Mouse (Mus musculus) ovary, postnatal 36 days (tissue): ENCODE data around the gene Coq2.

Experiments used
- DNase-seq: peaks from one replicate; pipeline ENCODE4 v3.0.0; 2022; ENCODE audit warnings: low spot score, mixed read lengths

Gene Coq2

DNA sequence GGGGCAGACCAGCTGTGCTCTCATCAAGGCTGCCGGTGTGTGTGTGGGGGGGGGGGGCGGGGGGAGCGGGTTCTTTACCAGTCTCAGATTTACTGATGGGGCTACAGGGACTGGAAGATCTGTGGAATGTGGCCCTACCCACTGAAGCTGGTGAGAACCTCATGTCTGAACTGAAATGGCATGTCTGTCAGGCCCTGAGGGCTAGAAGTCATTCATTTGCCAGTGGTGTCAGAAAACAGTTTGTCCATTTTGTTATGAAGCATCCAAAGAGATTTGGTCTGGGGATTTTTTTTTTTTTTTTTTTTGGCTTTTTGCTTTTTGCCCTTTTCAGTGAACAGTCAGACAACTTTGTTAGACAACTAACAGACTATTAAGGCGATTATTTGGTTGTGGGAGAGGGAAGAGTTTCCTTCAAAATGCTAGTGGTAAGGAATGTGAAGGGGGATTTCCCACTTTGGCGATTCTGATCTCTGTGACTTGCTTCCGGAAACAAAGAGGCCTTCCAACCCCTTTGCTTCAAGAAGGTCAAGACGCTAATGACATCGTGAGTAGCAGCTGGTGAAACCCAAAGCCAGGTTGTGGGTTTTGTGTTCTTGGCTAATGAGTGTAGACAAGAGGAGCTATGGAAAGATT lies 52.9 kb downstream of the Coq2 start:
- DNase-seq: no peak

DNA sequence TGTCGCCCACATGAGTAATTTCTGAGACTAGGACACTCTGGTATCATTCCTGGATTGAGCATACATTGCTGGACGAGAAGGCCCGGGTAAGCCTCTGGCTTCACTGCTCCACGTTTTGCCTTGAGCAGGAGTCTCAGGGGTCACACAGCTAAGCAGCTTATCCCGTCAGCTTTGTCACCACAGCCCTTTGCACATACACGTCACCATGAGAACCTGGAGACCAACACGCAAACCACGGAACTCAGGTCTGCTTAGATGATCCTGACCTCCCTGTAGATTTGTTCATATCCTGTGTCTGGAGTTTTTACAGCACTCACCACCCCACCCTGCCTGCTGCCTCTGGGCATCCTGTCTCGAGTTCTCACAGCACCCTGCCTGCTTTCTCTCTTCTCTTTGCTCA lies 54.0 kb downstream of the Coq2 start:
- no peak for DNase-seq

DNA sequence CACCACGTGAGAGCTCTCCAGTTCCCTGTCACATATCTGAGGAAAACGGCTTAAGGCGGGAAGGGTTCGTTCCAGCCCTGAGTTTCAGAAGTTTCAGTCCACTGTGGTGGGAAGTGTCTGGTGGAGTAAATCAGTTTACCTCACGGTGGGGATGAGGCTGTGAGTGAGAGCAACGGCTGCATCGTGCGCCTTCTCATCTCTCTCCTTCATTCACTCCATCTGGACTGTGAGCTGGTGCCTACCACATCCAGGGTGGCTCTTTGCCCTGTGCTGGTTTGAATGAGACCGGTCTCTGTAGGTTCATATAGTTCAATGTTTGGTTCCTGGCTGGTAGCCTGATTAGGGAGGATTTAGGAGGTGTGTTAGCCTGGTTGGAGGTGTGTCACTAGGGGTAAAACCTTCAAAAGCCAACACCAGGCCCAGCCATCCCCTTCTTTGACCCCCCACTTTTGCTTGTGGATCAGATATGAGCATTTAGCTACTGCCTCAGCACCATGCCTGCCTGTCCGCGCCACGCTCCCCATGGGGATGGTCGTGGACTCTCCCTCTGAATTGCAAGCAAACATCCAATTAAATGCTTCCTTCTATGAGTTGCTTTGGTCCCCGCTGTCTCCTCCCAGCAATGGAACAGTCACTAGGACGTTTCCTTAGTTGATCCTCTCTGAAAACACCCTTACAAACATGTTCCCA lies 55.2 kb downstream of the Coq2 start:
- no peak for DNase-seq

DNA sequence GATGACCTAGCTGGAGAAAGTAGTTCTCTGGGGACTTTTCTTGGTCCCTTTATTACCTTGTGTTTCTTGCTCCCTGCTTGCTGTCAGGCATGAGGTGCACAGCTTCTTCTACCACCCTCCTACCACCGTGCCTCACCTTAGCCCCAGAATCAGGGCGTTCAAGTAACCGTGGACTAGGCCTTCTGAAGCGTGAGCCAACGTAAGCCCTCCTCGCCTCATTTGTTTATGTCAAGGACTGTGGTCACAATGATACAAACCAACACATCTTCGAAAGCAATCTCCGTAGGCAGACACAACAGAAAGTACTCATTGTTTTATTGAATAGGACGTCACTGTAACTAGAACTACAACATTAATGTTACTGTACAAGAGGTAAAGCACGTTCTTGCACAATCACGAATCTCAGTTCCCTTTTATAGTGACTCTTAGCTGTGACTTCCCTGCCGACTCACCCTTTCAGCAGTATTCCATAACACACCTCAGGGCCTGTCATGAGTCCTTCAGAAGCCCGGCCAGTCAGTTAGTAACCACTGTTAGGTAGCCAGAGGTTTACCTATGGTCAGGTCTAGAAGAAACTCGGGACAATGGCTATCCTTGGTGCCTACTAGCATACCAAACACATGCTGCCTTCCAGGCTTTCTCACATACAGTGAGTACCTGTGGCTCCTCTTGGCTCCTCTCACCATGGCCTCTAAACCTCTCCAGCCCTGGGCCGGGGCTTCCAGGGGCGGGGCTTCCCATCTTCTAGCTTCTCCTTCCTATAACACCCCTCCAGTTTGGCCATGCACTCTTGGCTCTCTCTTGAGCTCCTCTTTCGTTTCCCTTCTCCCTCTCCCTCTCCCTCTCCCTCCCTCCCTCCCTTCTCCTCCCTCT lies 60.8 kb downstream of the Coq2 start:
- DNase-seq: no peak

DNA sequence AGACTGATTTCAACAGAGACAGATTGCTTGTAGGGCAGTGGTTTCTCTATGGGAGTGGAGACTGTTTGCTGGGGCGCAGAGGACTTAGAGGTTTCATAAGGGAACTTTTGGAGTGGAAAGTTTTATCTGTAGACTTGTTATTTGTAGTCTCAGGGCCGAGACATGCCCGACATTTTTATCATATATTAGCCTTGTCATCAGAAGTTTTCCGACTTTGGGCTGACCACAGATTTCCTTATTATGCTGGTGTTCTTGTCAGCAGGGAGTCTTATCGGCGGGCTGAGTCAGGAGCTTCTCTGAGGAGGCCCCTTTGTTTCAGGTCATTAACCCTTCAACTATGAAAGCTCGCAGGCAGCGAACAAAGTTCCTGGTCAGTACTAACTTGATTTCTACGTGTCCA lies 67.1 kb downstream of the Coq2 start:
- no peak for DNase-seq

DNA sequence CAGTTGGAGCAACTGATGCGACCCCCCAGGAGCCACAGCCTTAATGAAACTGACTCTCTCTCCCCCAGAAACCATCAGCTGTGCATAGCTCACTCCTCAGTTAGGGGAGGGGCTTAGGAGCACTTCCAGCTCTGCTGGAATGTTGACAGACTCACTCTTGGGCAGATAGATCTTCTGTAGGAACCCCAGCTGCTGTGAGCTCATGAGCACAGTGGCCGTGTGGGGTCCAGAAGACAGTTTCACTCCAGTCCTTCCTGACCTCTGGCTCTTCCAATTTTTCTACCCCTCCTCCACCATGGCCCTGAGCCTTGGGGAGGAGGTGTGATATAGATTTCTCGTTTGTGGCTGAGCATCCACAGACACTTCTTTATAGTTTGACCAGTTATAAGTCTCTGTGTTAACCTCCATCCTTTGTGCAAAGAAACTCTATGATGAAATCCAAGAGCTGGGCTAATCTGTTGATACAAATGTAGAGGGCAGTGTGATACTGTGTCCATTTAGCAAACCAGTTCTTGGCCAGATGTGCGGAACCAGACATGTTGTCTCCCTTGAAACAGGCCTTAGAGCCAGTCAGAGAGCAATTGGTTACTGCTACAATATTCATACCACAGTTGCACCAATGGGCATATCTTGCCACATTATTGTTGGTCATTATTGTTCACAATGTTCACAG lies 67.7 kb downstream of the Coq2 start:
- DNase-seq: no peak

DNA sequence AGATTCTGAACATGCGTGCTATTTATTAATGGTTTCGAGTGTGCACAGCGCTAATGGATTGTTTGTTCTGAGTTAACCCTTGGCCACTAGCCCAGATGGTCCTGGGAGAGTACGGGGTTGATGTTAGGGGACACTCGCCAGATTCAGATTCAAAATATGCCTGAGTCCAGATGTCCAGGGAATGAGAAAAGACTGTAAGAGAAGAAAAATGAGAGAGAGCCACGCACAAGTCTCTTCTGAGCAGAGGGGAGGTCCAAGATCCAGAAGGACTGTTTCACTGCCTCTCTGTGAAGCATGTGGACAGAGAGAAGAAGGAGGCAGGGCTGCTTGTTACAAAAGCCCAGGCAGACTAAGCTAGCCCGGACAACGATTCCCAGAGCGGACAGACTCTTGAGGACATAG lies 69.1 kb downstream of the Coq2 start:
- DNase-seq: no peak
